Mouse (Mus musculus) liver (tissue): ENCODE data around the gene Cfd.

Experiments used
- DNase-seq: peaks from one replicate; pipeline ENCODE4 v3.0.0-alpha.2; 2020; ENCODE audit warnings: mixed read lengths

Cfd gene

GRCm38 (mm10) chr10:79918231-79919078 lies 27.8 kb downstream of the Cfd start:
- no peak for DNase-seq

- DNase-seq: no peak
Measured at GRCm38 (mm10) chr10:79919251-79919849, 28.7 kb downstream of the Cfd start.

GRCm38 (mm10) chr10:79920056-79920890 lies 29.6 kb downstream of the Cfd start:
- no peak for DNase-seq

- DNase-seq: no peak
Measured at GRCm38 (mm10) chr10:79920958-79921535, 30.4 kb downstream of the Cfd start, which contains the start of gene R3hdm4. R3hdm4 (minus strand) TSS chr10:79921208.

GRCm38 (mm10) chr10:79921572-79921971 lies 30.9 kb downstream of the Cfd start:
- no peak for DNase-seq

GRCm38 (mm10) chr10:79924998-79925784 lies 34.5 kb downstream of the Cfd start:
- DNase-seq: peak; percentile 92

- no peak for DNase-seq
Measured at GRCm38 (mm10) chr10:79925785-79926490, 35.3 kb downstream of the Cfd start.

- peak; percentile 89 for DNase-seq
Measured at GRCm38 (mm10) chr10:79926491-79927323, 36.1 kb downstream of the Cfd start, which contains the start of gene Arid3a. Arid3a (plus strand) TSS chr10:79927043.

GRCm38 (mm10) chr10:79927324-79928029 lies 36.8 kb downstream of the Cfd start:
- DNase-seq: peak; percentile 54

- DNase-seq: peak; percentile 60
Measured at GRCm38 (mm10) chr10:79928030-79928694, 37.5 kb downstream of the Cfd start.

GRCm38 (mm10) chr10:79928907-79929701 lies 38.5 kb downstream of the Cfd start:
- no peak for DNase-seq

- DNase-seq: no peak
Measured at GRCm38 (mm10) chr10:79929967-79930825, 39.5 kb downstream of the Cfd start.

- DNase-seq: no peak
Measured at GRCm38 (mm10) chr10:79930826-79931186, 40.2 kb downstream of the Cfd start.

- DNase-seq: no peak
Measured at GRCm38 (mm10) chr10:79931797-79932196, 41.1 kb downstream of the Cfd start.

GRCm38 (mm10) chr10:79932736-79933135 lies 42.1 kb downstream of the Cfd start:
- DNase-seq: no peak

- DNase-seq: no peak
Measured at GRCm38 (mm10) chr10:79933145-79933679, 42.6 kb downstream of the Cfd start.

- DNase-seq: no peak
Measured at GRCm38 (mm10) chr10:79933861-79934260, 43.2 kb downstream of the Cfd start.
